ENCODE assay signal across 8 mouse cellular contexts in genomic region chr9:13298513-13298878, GRCm38 (mm10). TPM values are rescaled to one million over a fixed set of nuclear protein-coding genes. Genes with fewer than 3 reads are reported as not detected.
A peak's percentile ranks its signal among the peaks of the same experiment; 100 is the strongest.
DNase-seq lines count a peak whose midpoint lies in the region; ATAC-seq and TF ChIP-seq lines count a peak whose summit lies in the region.

No protein-coding gene starts in this region.

- ATAC-seq in forebrain, embryonic 16.5 days, result no peak
- no peak for ATAC-seq in liver, embryonic 13.5 days (ENCODE audit: low read depth)

- H3K27me3 ChIP-seq in cerebellum, adult 2 months (ENCODE audit: control insufficient read depth, insufficient read depth, low read length), result no peaks in the 10 kb centered on the region
- H3K27me3 ChIP-seq in forebrain, embryonic 16.5 days (replicated peaks; ENCODE audit: control insufficient read depth, insufficient read depth, low read length), result no peaks in the 10 kb centered on the region
- peaks cover 4% of the 10 kb centered on the region; the same call in 1 of the 2 replicates for H3K27me3 ChIP-seq in liver, embryonic 13.5 days

- H3K9ac ChIP-seq in forebrain, embryonic 16.5 days (replicated peaks; ENCODE audit: low read depth, low read length), result peak overlapping the region; percentile 64
- peak overlapping the region; percentile 74 for H3K9ac ChIP-seq in liver, embryonic 13.5 days

- peak overlapping the region; percentile 74 for H3K4me2 ChIP-seq in forebrain, embryonic 16.5 days (ENCODE audit: low read length)
- H3K4me2 ChIP-seq in liver, embryonic 13.5 days, result peak overlapping the region; percentile 95

- DNase-seq in cerebellum, adult 2 months, result no peak
- no peak for DNase-seq in cerebellum, postnatal 4 days (ENCODE audit: low spot score in 2 of 2)
- DNase-seq in A20 (ENCODE audit: low read depth, low spot score) (peak; percentile 21), MN1 (ENCODE audit: low spot score) (no peak)
- DNase-seq in liver, embryonic 13.5 days, result no peak
- DNase-seq in adrenal gland, adult 8-10 months, result no peak
- DNase-seq in right cerebral cortex, postnatal 10 days (ENCODE audit: low spot score in 2 of 2), result no peak

- TF ChIP-seq CTCF in cerebellum, adult 2 months (IDR thresholded peaks at IDR 0.05; ENCODE audit: borderline replicate concordance, insufficient read depth, low read depth, low read length), result no peak

- peaks cover 3% of the 10 kb centered on the region; the same call in 1 of the 2 replicates for H3K4me1 ChIP-seq in cerebellum, adult 2 months (ENCODE audit: control insufficient read depth, insufficient read depth, low read length)
- H3K4me1 ChIP-seq in forebrain, embryonic 16.5 days (replicated peaks; ENCODE audit: control insufficient read depth, insufficient read depth, low read length), result peaks cover 54% of the 10 kb centered on the region
- peaks cover 44% of the 10 kb centered on the region for H3K4me1 ChIP-seq in liver, embryonic 13.5 days (replicated peaks)

- peak overlapping the region; percentile 40 for H3K27ac ChIP-seq in cerebellum, adult 2 months (ENCODE audit: insufficient read depth, low read length)
- H3K27ac ChIP-seq in forebrain, embryonic 16.5 days (ENCODE audit: low read length), result no peak overlapping the region
- H3K27ac ChIP-seq in liver, embryonic 13.5 days, result peak overlapping the region; percentile 9; the same call in 1 of the 2 replicates

- TF ChIP-seq POLR2A in cerebellum, adult 2 months (IDR thresholded peaks at IDR 0.05; ENCODE audit: borderline replicate concordance, insufficient read depth, low read length), result no peak

- H3K36me3 ChIP-seq in forebrain, embryonic 16.5 days (ENCODE audit: control insufficient read depth, insufficient read depth), result no peaks in the 10 kb centered on the region
- H3K36me3 ChIP-seq in liver, embryonic 13.5 days, result no peaks in the 10 kb centered on the region

- peak overlapping the region; percentile 89 for H3K4me3 ChIP-seq in cerebellum, adult 2 months (replicated peaks; ENCODE audit: insufficient read depth, low read depth, low read length)
- peak overlapping the region; percentile 52 for H3K4me3 ChIP-seq in forebrain, embryonic 16.5 days (replicated peaks; ENCODE audit: low read length)
- peak overlapping the region; percentile 66 for H3K4me3 ChIP-seq in liver, embryonic 13.5 days (replicated peaks)

- no peaks in the 10 kb centered on the region for H3K9me3 ChIP-seq in forebrain, embryonic 16.5 days (ENCODE audit: control insufficient read depth, low read length)
- H3K9me3 ChIP-seq in liver, embryonic 13.5 days (replicated peaks), result no peaks in the 10 kb centered on the region

- 4% methylated on average over 9 of the region's 9 CpGs for WGBS in cerebellum, adult 2 months
- WGBS in forebrain, embryonic 16.5 days, result 17% methylated on average over 9 of the region's 9 CpGs
- 7% methylated on average over 9 of the region's 9 CpGs for WGBS in liver, embryonic 13.5 days (ENCODE audit: insufficient replicate concordance)

RNA-seq across cellular contexts. Expression of gene Maml2, which starts 0.7 kb away (rescaled TPM):
- 12.3 and 13.4 TPM in 2 replicates for polyA plus RNA-seq in cerebellum, adult 2 months (2012; rRNA removed)
- polyA plus RNA-seq in forebrain, embryonic 16.5 days (2015; fragmentation: Nextera tagmentation; extraction: Ambion mirVana), result 9.0 and 10.5 TPM in 2 replicates
- 1.0 and 1.2 TPM in 2 replicates for polyA plus RNA-seq in liver, embryonic 13.5 days (2015; fragmentation: Nextera tagmentation; extraction: Ambion mirVana)
- 10 to 100 TPM in 2 of 4 experiments, 1 to 10 TPM in 2; 6.7 to 13.7 (median 9.6) TPM for total RNA-seq in adrenal gland, adult 8-10 months (2022)

RNA-seq across cellular contexts. Expression of gene Ccdc82, which starts 51.7 kb away (rescaled TPM):
- polyA plus RNA-seq in cerebellum, adult 2 months (2012; rRNA removed), result 33.4 and 35.2 TPM in 2 replicates
- polyA plus RNA-seq in forebrain, embryonic 16.5 days (2015; fragmentation: Nextera tagmentation; extraction: Ambion mirVana), result 14.2 and 14.5 TPM in 2 replicates
- 9.5 and 12.3 TPM in 2 replicates for polyA plus RNA-seq in liver, embryonic 13.5 days (2015; fragmentation: Nextera tagmentation; extraction: Ambion mirVana)
- total RNA-seq in adrenal gland, adult 8-10 months (2022), result 10 to 100 TPM; 15.8 to 30.0 (median 21.9) TPM

RNA-seq across cellular contexts. Expression of gene Jrkl, which starts 52.9 kb away (rescaled TPM):
- 5.4 and 5.6 TPM in 2 replicates for polyA plus RNA-seq in cerebellum, adult 2 months (2012; rRNA removed)
- polyA plus RNA-seq in forebrain, embryonic 16.5 days (2015; fragmentation: Nextera tagmentation; extraction: Ambion mirVana), result 12.3 and 15.4 TPM in 2 replicates
- polyA plus RNA-seq in liver, embryonic 13.5 days (2015; fragmentation: Nextera tagmentation; extraction: Ambion mirVana), result 2.2 and 3.4 TPM in 2 replicates
- 1 to 10 TPM; 7.7 to 9.5 (median 8.0) TPM for total RNA-seq in adrenal gland, adult 8-10 months (2022)
